Mouse (Mus musculus): ENCODE measurements around the gene Sgms1.

GRCm38 (mm10) chr19:32092358-32092757 is 297.2 kb downstream of the Sgms1 start:
- TF ChIP-seq CTCF (IDR thresholded peaks at IDR 0.05; ENCODE audit: insufficient read depth, low read length) (no peak), POLR2A (IDR thresholded peaks at IDR 0.05; ENCODE audit: borderline replicate concordance, extremely low read depth, low read depth, low read length) (no peak)

All from lung, adult 2 months (tissue).